Mouse (Mus musculus): ENCODE measurements around the gene Lamp1.

DNA sequence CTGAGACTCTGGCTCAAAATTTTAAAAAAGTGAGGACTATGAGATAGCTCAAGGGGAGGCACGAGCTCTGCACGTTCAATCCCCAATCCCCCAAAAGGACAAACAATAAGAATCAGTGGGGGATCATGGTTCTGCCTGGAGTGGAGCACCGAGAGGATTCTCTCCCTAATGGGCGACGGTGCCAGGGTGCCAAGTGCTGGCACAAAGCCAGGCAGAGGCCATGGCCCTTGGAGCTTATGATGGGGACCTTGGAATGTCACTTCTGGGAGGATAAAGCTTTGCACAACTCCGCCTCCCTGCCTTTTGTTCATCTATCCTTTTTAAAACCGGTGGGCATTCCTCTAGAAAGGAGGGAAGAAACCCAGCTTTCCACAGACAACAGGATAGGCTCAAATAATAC is 28.7 kb downstream of the Lamp1 start:
- TF ChIP-seq CTCF (IDR thresholded peaks at IDR 0.05; ENCODE audit: borderline replicate concordance, insufficient read depth, low read depth, low read length) (no peak), POLR2A (IDR thresholded peaks at IDR 0.05; ENCODE audit: borderline replicate concordance, insufficient read depth, low read length) (no peak)

All from cerebellum, adult 2 months (tissue).